Mouse (Mus musculus): ENCODE measurements at regions not wholly inside any gene's neighbourhood (a gene's known extent, or its start where the extent isn't known, plus 50 kb on each side); places are given as distances from the start of the nearest gene placed in this dataset.

DNA sequence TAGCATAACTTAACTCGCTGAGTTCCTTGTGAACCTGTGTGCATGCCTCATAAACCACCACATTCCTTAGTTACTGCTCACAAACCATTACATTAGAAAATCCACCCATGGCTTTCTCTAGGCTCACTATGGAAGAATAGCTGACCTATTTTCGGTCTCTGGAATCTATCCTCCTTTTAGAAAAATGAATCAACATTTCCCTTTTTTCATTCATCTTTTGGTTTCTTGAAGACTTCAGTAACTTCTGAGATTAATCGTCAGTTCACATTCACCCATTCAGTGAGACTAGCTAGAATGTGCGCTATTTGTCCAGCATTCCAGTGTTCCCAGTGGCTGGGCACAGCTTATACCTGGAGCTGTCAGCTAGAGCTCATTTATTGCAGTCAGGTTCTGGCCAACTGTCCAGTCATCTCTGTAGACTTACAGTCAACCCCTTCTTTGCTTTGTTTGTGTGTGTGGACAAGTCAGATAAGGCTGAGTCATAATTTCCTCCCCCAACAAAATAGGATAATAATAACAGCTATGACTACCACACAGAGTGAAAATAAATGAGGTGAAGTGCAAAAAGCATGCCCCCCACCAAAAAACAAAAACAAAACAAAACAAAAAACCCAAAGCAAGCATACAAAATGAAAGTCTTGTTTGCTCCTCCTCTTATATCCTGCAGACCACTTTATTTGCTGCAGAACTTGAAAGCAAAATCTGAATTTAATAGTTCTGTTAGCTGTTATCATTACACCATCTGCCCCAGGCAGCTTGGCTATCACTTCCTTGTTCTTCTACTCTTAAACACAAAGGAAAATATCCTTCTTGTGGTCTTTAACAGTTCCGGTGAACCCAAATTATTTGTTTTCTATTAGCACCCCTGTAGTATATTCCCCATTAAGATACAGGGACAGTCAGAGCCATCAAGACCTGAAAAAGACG lies 173.0 kb upstream of the Cited2 start:
- H3K27ac ChIP-seq (ENCODE audit: low read depth, low read length): no peak overlapping the region
- no peaks in the 10 kb centered on the region for H3K36me3 ChIP-seq (ENCODE audit: control insufficient read depth, insufficient read depth)
- H3K9me3 ChIP-seq (ENCODE audit: control insufficient read depth): no peaks in the 10 kb centered on the region
- no peak overlapping the region for H3K9ac ChIP-seq (ENCODE audit: low read depth, low read length)
- 89% methylated on average over 6 of the region's 6 CpGs for WGBS
- no peak overlapping the region for H3K4me3 ChIP-seq (ENCODE audit: low read depth, low read length)
- no peak for TF ChIP-seq CTCF (IDR thresholded peaks at IDR 0.05; ENCODE audit: low read depth)
- no peaks in the 10 kb centered on the region for H3K4me1 ChIP-seq (replicated peaks; ENCODE audit: control insufficient read depth, insufficient read depth, low read length)
- no peak overlapping the region for H3K4me2 ChIP-seq (replicated peaks; ENCODE audit: low read depth)
- no peak for ATAC-seq
- no peaks in the 10 kb centered on the region for H3K27me3 ChIP-seq (replicated peaks; ENCODE audit: control insufficient read depth, insufficient read depth, low read length)

- WGBS: 86% methylated on average over 6 of the region's 6 CpGs
- Histone ChIP-seq H3K9me3 (ENCODE audit: control insufficient read depth) (no peaks in the 10 kb centered on the region), H3K27ac (ENCODE audit: low read depth, low read length) (no peak overlapping the region), H3K4me1 (replicated peaks; ENCODE audit: control insufficient read depth, insufficient read depth, low read length) (no peaks in the 10 kb centered on the region), H3K9ac (ENCODE audit: low read depth, low read length) (no peak overlapping the region), H3K4me2 (replicated peaks; ENCODE audit: low read depth) (no peak overlapping the region), H3K36me3 (ENCODE audit: control insufficient read depth, insufficient read depth) (no peaks in the 10 kb centered on the region), H3K4me3 (ENCODE audit: low read depth, low read length) (no peak overlapping the region), H3K27me3 (replicated peaks; ENCODE audit: control insufficient read depth, insufficient read depth, low read length) (no peaks in the 10 kb centered on the region)
- no peak for ATAC-seq
- no peak for TF ChIP-seq CTCF (IDR thresholded peaks at IDR 0.05; ENCODE audit: low read depth)
These were observed 172.4 kb upstream of the Cited2 start for GRCm38 (mm10) chr10:17550638-17551013.

DNA sequence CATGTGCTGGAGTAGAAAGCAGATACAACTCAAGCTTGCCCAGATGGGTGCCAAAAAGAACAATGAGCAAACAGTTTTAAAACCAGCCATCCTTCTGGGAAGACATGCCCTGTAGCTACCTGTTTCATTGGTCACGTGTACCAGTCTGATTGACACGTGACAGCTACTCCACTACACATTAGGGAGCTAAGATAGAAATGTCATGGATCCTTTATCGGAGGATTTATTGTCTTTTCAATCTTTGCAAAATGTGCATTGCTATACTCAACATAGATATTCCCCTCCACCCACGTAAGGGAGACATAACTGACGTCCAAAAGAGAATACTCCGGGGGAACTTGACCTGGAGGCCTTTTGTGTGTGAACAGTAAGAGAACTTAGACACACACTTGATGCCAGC lies 171.1 kb upstream of the Cited2 start:
- no peaks in the 10 kb centered on the region for H3K27me3 ChIP-seq (replicated peaks; ENCODE audit: control insufficient read depth, insufficient read depth, low read length)
- H3K9me3 ChIP-seq (ENCODE audit: control insufficient read depth): no peaks in the 10 kb centered on the region
- ATAC-seq: no peak
- TF ChIP-seq CTCF (IDR thresholded peaks at IDR 0.05; ENCODE audit: low read depth): no peak
- no peaks in the 10 kb centered on the region for H3K4me1 ChIP-seq (replicated peaks; ENCODE audit: control insufficient read depth, insufficient read depth, low read length)
- no peak overlapping the region for H3K9ac ChIP-seq (ENCODE audit: low read depth, low read length)
- 87% methylated on average over 6 of the region's 6 CpGs for WGBS
- H3K27ac ChIP-seq (ENCODE audit: low read depth, low read length): no peak overlapping the region
- no peak overlapping the region for H3K4me2 ChIP-seq (replicated peaks; ENCODE audit: low read depth)
- no peak overlapping the region for H3K4me3 ChIP-seq (ENCODE audit: low read depth, low read length)
- H3K36me3 ChIP-seq (ENCODE audit: control insufficient read depth, insufficient read depth): no peaks in the 10 kb centered on the region

DNA sequence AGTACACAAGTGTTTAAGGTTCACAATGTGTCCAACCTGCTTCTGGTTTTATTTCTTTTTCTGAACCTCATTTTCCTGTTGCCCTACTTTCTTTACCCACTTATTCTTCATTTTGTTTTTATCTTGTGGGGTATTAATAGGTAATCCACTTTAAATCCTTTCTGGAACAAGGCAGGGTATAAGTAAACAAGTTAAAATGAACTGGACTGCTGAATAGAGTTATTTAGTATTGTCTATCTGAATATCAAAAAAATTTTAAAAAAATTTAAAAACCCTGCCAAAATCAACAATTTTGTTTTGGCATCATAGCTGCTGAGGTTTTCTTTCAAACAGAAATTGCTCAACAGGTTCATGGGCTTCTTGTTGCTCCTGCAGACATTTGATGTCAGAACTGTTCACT lies 170.7 kb upstream of the Cited2 start:
- H3K9ac ChIP-seq (ENCODE audit: low read depth, low read length): no peak overlapping the region
- H3K9me3 ChIP-seq (ENCODE audit: control insufficient read depth): no peaks in the 10 kb centered on the region
- no peak for ATAC-seq
- no peak overlapping the region for H3K4me2 ChIP-seq (replicated peaks; ENCODE audit: low read depth)
- H3K4me1 ChIP-seq (replicated peaks; ENCODE audit: control insufficient read depth, insufficient read depth, low read length): no peaks in the 10 kb centered on the region
- H3K36me3 ChIP-seq (ENCODE audit: control insufficient read depth, insufficient read depth): no peaks in the 10 kb centered on the region
- H3K27ac ChIP-seq (ENCODE audit: low read depth, low read length): no peak overlapping the region
- H3K27me3 ChIP-seq (replicated peaks; ENCODE audit: control insufficient read depth, insufficient read depth, low read length): no peaks in the 10 kb centered on the region
- TF ChIP-seq CTCF (IDR thresholded peaks at IDR 0.05; ENCODE audit: low read depth): no peak
- no peak overlapping the region for H3K4me3 ChIP-seq (ENCODE audit: low read depth, low read length)

GRCm38 (mm10) chr10:17556391-17556790 lies 166.6 kb upstream of the Cited2 start:
- no peaks in the 10 kb centered on the region for H3K9me3 ChIP-seq (ENCODE audit: control insufficient read depth)
- WGBS: 69% methylated on average over 4 of the region's 4 CpGs
- no peak overlapping the region for H3K4me2 ChIP-seq (replicated peaks; ENCODE audit: low read depth)
- H3K27ac ChIP-seq (ENCODE audit: low read depth, low read length): no peak overlapping the region
- H3K27me3 ChIP-seq (replicated peaks; ENCODE audit: control insufficient read depth, insufficient read depth, low read length): no peaks in the 10 kb centered on the region
- no peak overlapping the region for H3K4me3 ChIP-seq (ENCODE audit: low read depth, low read length)
- H3K4me1 ChIP-seq (replicated peaks; ENCODE audit: control insufficient read depth, insufficient read depth, low read length): no peaks in the 10 kb centered on the region
- no peak for ATAC-seq
- H3K9ac ChIP-seq (ENCODE audit: low read depth, low read length): no peak overlapping the region
- no peak for TF ChIP-seq CTCF (IDR thresholded peaks at IDR 0.05; ENCODE audit: low read depth)
- no peaks in the 10 kb centered on the region for H3K36me3 ChIP-seq (ENCODE audit: control insufficient read depth, insufficient read depth)

DNA sequence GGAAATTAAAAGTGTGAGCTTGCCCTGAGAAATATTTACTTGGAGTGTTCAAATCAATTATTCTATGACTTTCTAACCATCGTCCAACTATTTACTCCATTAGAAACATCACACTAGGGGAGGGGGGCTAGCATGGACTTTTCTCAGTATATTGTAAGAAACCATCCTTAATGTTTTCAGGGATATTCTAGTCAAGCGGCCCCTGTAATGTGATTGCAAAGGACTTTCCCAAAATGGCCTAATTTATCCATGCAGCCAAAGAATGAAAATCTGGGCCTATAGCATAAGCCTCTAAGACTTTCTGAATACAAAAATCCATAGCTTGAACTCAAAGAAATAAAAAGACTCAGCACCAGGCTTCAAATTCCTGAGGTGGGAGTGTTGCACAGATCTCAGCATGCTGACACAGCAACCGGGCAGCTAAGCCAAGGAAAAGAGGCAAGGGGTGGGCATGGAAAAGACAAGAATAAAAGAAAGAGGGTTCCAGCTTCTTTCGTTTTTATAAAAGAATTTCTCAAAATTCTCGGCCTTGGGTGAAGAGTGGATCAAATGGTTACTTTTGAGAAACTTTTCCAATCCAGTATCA lies 163.6 kb upstream of the Cited2 start:
- Histone ChIP-seq H3K27ac (ENCODE audit: low read depth, low read length) (no peak overlapping the region), H3K27me3 (replicated peaks; ENCODE audit: control insufficient read depth, insufficient read depth, low read length) (no peaks in the 10 kb centered on the region), H3K9me3 (ENCODE audit: control insufficient read depth) (no peaks in the 10 kb centered on the region), H3K4me1 (replicated peaks; ENCODE audit: control insufficient read depth, insufficient read depth, low read length) (no peaks in the 10 kb centered on the region), H3K9ac (ENCODE audit: low read depth, low read length) (no peak overlapping the region), H3K4me2 (replicated peaks; ENCODE audit: low read depth) (no peak overlapping the region), H3K4me3 (ENCODE audit: low read depth, low read length) (no peak overlapping the region), H3K36me3 (ENCODE audit: control insufficient read depth, insufficient read depth) (no peaks in the 10 kb centered on the region)
- 78% methylated on average over 5 of the region's 5 CpGs for WGBS
- TF ChIP-seq CTCF (IDR thresholded peaks at IDR 0.05; ENCODE audit: low read depth): no peak
- no peak for ATAC-seq
